Mouse (Mus musculus) T-cell, adult 2 months (primary cell): Measurements from ENCODE around the gene U2surp.

ENCODE experiments used
- DNase-seq: peaks from one replicate; pipeline ENCODE4 v3.0.0; 2022; ENCODE audit warnings: low spot score

Gene U2surp

GRCm38 (mm10) chr9:95511472-95512330 lies at the start of gene U2surp:
TSS of gene U2surp (minus strand) at chr9:95511996.
- DNase-seq: peak; percentile 96

- no peak for DNase-seq
Measured at GRCm38 (mm10) chr9:95559936-95560735, 48.3 kb upstream of the U2surp start.

GRCm38 (mm10) chr9:95559059-95559935 lies 47.5 kb upstream of the U2surp start, which contains the start of gene Paqr9:
TSS of gene Paqr9 (plus strand) at chr9:95559657.
- DNase-seq: no peak

- no peak for DNase-seq
Measured at GRCm38 (mm10) chr9:95558726-95559058, 46.9 kb upstream of the U2surp start.

GRCm38 (mm10) chr9:95557722-95558121 lies 45.9 kb upstream of the U2surp start:
- no peak for DNase-seq

- DNase-seq: no peak
Measured at GRCm38 (mm10) chr9:95556067-95556512, 44.3 kb upstream of the U2surp start.

GRCm38 (mm10) chr9:95555233-95555740 lies 43.5 kb upstream of the U2surp start:
- DNase-seq: no peak

GRCm38 (mm10) chr9:95554231-95555221 lies 42.7 kb upstream of the U2surp start:
- DNase-seq: no peak

- no peak for DNase-seq
Measured at GRCm38 (mm10) chr9:95552175-95552705, 40.4 kb upstream of the U2surp start.

GRCm38 (mm10) chr9:95550856-95551774 lies 39.3 kb upstream of the U2surp start:
- no peak for DNase-seq

- DNase-seq: no peak
Measured at GRCm38 (mm10) chr9:95549626-95550411, 38.0 kb upstream of the U2surp start.

GRCm38 (mm10) chr9:95546679-95547078 lies 34.9 kb upstream of the U2surp start:
- no peak for DNase-seq

GRCm38 (mm10) chr9:95544598-95544997 lies 32.8 kb upstream of the U2surp start:
- DNase-seq: no peak

- no peak for DNase-seq
Measured at GRCm38 (mm10) chr9:95542475-95542874, 30.7 kb upstream of the U2surp start.

GRCm38 (mm10) chr9:95541650-95542432 lies 30.0 kb upstream of the U2surp start:
- DNase-seq: no peak

- DNase-seq: no peak
Measured at GRCm38 (mm10) chr9:95541208-95541607, 29.4 kb upstream of the U2surp start.

GRCm38 (mm10) chr9:95540487-95540886 lies 28.7 kb upstream of the U2surp start:
- DNase-seq: peak; percentile 39
